Mouse (Mus musculus) brain, embryonic 14.5 days (tissue): ENCODE measurements at regions not wholly inside any gene's neighbourhood (a gene's known extent, or its start where the extent isn't known, plus 50 kb on each side); places are given as distances from the start of the nearest gene placed in this dataset.

ENCODE experiments used
- DNase-seq: peaks from one replicate; pipeline ENCODE4 v3.0.0-alpha.2; 2011; ENCODE audit warnings: low read depth
- CTCF ChIP-seq: fragments of 200-500 bp; IDR thresholded peaks from 2 replicates; pipeline ENCODE4 v1.5.1; 2012; ENCODE audit warnings: inconsistent platforms, mild to moderate bottlenecking, moderate library complexity, borderline replicate concordance; ENCODE audit not compliant: insufficient read depth, insufficient read length; ENCODE audit errors: extremely low read depth
- POLR2A ChIP-seq: fragments of 200-500 bp; IDR thresholded peaks from 2 replicates; pipeline ENCODE4 v1.6.1; 2012; ENCODE audit warnings: mild to moderate bottlenecking, inconsistent platforms, borderline replicate concordance; ENCODE audit not compliant: poor library complexity, insufficient read depth, insufficient read length, severe bottlenecking; ENCODE audit errors: extremely low read depth

- TF ChIP-seq CTCF (no peak), POLR2A (no peak)
- no peak for DNase-seq
Measured at GRCm38 (mm10) chr5:55276265-55276837, 1278.1 kb downstream of the Stim2 start.

DNA sequence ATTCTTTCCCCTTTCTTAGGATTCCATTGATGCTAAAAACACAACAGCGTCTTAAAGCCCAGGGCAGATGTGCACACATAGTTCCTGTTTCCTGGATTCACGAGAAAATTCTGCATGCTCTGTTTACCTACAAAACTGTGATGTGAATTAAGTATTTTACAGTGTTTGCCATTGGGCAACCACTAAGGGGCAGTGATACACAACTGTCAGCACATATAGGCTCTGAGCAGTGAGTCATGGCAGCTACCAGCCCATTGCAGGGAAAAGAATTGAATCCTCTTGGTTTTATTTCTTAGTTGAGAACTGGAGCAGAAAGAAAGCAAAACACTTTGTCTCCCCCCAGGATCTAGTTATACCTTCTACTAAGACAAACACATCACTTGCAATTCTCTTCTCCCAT lies 1295.0 kb downstream of the Stim2 start:
- TF ChIP-seq POLR2A (no peak), CTCF (peak; percentile 55; the same call in 1 of the 2 replicates)
- peak; percentile 79 for DNase-seq

DNA sequence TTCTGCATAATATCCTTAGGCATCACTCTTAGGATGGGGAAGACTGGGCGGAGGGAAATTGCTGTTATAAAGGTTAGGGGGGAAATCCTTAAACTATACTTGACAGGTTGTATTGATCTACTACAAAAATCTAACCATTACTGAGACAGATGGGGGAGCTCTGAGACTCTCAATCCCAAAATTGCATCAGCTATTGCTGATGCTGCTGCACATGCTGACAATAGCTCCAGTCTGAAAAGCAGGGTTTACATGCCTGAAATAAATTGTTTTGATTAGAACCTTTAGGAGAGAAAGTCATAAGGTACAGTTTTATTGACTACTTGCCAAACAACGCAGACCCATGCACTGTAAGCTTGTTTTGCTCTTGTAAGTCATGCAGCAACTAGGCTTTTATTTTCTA lies 1295.7 kb downstream of the Stim2 start:
- peak; percentile 74 for DNase-seq
- no peak for TF ChIP-seq CTCF

DNA sequence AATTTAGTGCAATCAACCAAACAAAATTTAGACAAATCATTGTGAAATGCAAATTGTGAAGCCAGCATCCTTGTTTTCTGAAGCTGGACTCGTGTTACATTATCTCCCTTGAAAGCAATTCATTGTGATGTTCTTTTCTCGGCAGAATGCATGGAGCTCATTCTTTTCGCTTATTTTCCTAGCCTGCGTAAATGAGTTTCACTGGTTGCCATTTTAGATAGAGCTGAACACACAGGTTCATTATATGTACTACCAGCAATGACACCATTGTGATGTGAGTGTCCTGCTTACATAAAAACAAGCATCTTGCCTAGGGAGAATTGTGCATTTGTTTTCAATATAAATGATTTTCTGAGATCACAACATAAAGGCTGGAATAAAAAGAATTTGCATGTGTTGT lies 1296.5 kb downstream of the Stim2 start:
- peak; percentile 61 for DNase-seq
- TF ChIP-seq POLR2A (no peak), CTCF (no peak)

GRCm38 (mm10) chr5:55301538-55301937 lies 1303.2 kb downstream of the Stim2 start:
- peak; percentile 67 for DNase-seq
- TF ChIP-seq CTCF (no peak), POLR2A (no peak)

GRCm38 (mm10) chr5:55345968-55346367 lies 1347.7 kb downstream of the Stim2 start:
- TF ChIP-seq POLR2A: no peak
- TF ChIP-seq CTCF: no peak
- DNase-seq: no peak

GRCm38 (mm10) chr5:55355483-55355882 lies 1357.2 kb downstream of the Stim2 start:
- no peak for TF ChIP-seq CTCF
- TF ChIP-seq POLR2A: no peak
- peak; percentile 53 for DNase-seq

GRCm38 (mm10) chr5:55374295-55374694 lies 1376.0 kb downstream of the Stim2 start:
- no peak for DNase-seq
- TF ChIP-seq POLR2A: no peak
- no peak for TF ChIP-seq CTCF

GRCm38 (mm10) chr5:55390846-55391245 lies 1392.5 kb downstream of the Stim2 start:
- TF ChIP-seq POLR2A (no peak), CTCF (no peak)
- peak; percentile 27 for DNase-seq

GRCm38 (mm10) chr5:55395986-55396385 lies 1397.7 kb downstream of the Stim2 start:
- peak; percentile 8 for DNase-seq
- no peak for TF ChIP-seq CTCF

- peak; percentile 17 for DNase-seq
- TF ChIP-seq POLR2A (no peak), CTCF (no peak)
Measured at GRCm38 (mm10) chr5:55416146-55416545, 1417.8 kb downstream of the Stim2 start.

GRCm38 (mm10) chr5:55439158-55439557 lies 1440.9 kb downstream of the Stim2 start:
- peak; percentile 31 for DNase-seq
- TF ChIP-seq POLR2A (no peak), CTCF (no peak)
